Mouse (Mus musculus): ENCODE results near the gene Fxyd6.
A peak's percentile ranks its signal among the peaks of the same experiment; 100 is the strongest.

The Fxyd6 gene

GRCm38 (mm10) chr9:45411111-45411510 is 41.1 kb downstream of the Fxyd6 start:
- DNase-seq (ENCODE audit: extremely low read depth, low read depth), result no peak

- peak; percentile 39 for DNase-seq (ENCODE audit: extremely low read depth, low read depth)
Observed at GRCm38 (mm10) chr9:45411803-45412202, 41.8 kb downstream of the Fxyd6 start.

GRCm38 (mm10) chr9:45412287-45412686 is 42.3 kb downstream of the Fxyd6 start:
- DNase-seq (ENCODE audit: extremely low read depth, low read depth), result peak; percentile 70

- DNase-seq (ENCODE audit: extremely low read depth, low read depth), result no peak
Observed at GRCm38 (mm10) chr9:45412700-45413477, 42.9 kb downstream of the Fxyd6 start.

DNA sequence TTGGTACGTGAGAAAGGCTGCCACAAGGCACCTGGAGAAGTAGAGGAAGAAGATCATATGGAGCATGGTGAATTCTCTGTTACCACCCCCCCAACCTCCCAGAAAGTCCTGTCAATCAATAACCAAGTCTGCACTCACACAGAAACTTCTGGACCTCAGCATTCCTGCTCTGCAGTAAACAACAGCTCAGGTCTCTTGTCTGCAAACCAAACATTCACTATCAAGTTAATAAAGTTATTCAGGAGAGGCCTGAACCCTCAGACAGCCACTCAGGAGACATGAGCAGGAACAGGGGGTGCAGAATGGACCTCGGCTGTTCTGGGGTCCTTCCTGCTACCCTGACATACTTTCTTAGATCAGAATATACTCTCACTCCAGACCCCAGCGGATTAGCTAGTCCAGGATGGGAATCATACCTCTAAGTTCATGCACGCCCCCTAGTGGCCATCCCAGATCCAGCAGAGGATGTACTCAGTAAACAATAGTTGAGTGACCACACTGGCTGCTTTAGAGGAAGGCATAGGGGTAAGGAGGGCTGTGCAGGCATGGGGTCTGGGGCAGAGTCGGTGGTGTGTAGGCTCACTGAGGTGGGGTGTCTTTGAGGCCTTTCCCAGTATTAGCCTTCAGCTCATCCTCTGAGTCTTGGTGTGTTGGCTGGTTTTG is 43.6 kb downstream of the Fxyd6 start:
- peak; percentile 39 for DNase-seq (ENCODE audit: extremely low read depth, low read depth)

DNA sequence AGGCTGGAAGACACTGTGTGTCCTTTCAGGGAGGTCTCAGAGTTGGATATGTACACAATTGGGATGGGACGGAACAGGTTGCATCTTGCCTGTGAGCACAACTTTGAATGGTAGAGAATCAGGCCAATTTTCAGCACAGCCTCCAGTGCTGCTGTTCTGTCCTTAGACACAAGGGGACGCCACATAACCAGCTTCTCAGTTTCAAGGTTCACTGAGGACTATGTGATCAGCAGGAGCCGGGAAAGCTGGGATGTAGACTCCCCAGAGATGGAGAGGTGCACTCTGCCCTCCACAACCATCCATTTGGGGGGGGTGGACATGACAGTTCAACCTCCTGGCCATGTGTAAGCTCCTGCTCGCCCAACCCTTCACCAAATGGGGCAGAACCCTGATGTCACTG is 45.9 kb downstream of the Fxyd6 start:
- DNase-seq (ENCODE audit: extremely low read depth, low read depth), result no peak

GRCm38 (mm10) chr9:45417245-45417644 is 47.3 kb downstream of the Fxyd6 start:
- DNase-seq (ENCODE audit: extremely low read depth, low read depth), result peak; percentile 55

GRCm38 (mm10) chr9:45418252-45418651 is 48.3 kb downstream of the Fxyd6 start:
- no peak for DNase-seq (ENCODE audit: extremely low read depth, low read depth)

DNA sequence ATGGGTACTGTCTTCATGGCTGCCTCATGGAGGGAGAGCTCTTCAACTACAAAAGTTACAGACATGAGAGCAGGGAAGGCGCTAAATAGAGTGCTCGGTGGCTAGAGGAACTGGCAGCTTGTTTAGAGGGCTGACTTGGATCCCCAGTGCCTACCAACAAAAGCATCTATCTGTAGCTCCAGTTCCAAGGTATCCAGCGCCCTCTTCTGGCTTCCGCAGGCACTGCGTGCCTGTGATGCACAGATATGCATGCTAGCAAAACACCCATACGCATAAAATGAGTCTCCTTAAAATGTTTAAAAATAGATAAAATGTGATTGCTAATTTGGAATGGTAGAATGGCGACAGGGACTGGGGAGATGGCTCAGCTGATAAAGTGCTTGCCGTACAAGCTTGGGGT is 51.2 kb downstream of the Fxyd6 start:
- DNase-seq (ENCODE audit: extremely low read depth, low read depth), result peak; percentile 36

DNA sequence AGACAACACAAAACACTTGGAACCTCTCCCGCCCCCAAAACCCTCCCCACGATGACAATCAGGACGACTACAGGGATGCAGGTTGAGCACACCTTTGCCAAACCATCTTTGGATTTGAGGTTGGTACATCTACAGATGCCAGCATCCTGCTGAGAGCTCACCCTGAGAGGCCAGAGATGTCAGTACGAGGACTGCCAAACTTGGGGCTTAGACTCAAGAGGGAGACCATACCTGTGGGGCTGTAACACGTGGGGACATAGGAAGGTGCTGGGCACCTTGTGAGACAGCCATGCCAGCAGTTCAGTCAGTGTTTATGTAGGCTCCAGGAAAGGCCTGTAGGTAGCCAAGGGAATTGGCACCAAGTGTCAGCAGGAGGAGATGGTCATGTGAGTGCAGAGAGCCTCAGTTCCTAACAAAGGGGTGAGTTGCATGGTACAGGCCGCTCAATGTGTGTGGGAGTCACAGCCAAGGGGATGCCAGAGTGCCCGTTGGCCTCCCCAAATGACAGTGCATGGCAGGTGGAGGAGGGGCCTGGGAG is 52.8 kb downstream of the Fxyd6 start:
- DNase-seq (ENCODE audit: extremely low read depth, low read depth), result no peak

DNA sequence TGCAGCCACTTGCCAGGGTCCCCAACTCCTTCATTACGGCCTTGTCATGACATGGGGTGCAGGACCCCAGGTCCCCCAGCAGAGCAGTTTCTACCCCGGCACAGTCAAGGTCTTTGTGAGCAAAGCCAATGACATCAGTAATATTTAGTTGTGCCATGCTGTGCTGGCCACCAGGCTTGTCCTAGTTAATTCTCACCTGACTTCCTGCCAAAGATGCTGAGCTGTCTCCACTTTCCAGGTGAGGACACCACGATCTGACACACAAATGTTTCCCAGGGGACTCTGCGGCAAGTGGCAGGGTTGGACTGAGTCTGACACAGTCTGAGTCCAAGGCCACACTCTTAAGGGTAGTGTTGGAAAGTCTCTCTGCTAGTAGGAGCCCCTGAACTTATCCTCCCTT is 56.5 kb downstream of the Fxyd6 start, which contains the start of gene Dscaml1:
Dscaml1 (plus strand) TSS at position 173 of the 400 bp plus-strand sequence.
- DNase-seq (ENCODE audit: extremely low read depth, low read depth), result no peak

- DNase-seq (ENCODE audit: extremely low read depth, low read depth), result no peak
Observed at GRCm38 (mm10) chr9:45429392-45429791, 59.4 kb downstream of the Fxyd6 start.

DNA sequence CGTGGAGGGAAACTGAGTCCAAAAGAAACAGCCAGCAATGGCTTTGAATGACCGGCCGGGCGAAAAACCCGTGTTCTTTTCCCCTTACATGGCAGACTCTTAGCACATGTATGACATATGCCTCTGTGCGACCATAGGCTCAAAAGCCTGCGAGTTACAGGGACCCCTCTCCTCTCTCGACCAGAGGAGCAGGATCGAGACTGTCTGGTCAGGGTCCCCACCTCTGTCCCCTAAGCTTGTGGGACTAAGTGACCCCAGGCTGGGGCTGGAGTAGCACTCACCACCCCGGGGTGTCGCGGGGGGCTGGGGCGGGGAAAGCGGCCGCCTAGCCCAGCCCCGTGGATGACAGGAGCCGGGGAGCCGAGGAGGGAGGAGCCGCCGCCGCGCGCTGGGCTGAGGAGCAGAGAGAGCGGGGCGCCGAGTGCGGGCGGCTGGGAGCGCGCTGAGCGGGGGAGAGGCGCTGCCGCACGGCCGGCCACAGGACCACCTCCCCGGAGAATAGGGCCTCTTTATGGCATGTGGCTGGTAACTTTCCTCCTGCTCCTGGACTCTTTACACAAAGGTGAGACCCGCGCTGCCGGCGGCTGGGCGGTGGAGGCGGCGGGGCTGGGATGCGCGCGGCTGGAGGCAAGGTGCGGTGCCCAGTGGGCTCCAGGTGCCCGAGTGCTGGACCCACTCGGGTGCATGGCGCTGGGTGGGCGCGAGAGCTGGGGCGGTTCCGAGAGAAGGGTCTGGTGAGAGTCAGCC is 60.1 kb downstream of the Fxyd6 start:
- no peak for DNase-seq (ENCODE audit: extremely low read depth, low read depth)

GRCm38 (mm10) chr9:45430698-45430959 is 60.6 kb downstream of the Fxyd6 start:
- DNase-seq (ENCODE audit: extremely low read depth, low read depth), result no peak

- no peak for DNase-seq (ENCODE audit: extremely low read depth, low read depth)
Observed at GRCm38 (mm10) chr9:45431150-45431549, 61.2 kb downstream of the Fxyd6 start.

- DNase-seq (ENCODE audit: extremely low read depth, low read depth), result no peak
Observed at GRCm38 (mm10) chr9:45432639-45433038, 62.7 kb downstream of the Fxyd6 start.

DNA sequence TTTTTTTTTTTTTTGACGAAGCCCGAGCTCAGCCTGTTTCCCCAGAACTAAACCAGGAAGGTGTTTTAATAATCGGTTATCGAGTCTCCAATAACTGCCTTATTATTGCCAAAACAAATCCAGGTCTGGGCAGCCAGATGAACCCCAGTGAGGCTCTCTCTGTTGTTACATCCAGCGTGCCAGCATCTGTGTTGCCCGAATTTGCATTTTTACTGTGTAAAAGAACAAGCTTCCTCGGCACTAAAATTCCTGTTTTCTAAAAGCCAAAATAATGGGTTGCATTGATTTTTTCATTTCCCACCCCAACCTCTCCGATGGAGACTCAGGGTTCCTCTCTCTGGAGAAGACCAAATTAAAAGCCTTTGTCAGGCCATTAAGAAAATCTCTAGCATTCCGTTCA is 63.1 kb downstream of the Fxyd6 start:
- no peak for DNase-seq (ENCODE audit: extremely low read depth, low read depth)

GRCm38 (mm10) chr9:45434171-45434570 is 64.2 kb downstream of the Fxyd6 start:
- no peak for DNase-seq (ENCODE audit: extremely low read depth, low read depth)

DNA sequence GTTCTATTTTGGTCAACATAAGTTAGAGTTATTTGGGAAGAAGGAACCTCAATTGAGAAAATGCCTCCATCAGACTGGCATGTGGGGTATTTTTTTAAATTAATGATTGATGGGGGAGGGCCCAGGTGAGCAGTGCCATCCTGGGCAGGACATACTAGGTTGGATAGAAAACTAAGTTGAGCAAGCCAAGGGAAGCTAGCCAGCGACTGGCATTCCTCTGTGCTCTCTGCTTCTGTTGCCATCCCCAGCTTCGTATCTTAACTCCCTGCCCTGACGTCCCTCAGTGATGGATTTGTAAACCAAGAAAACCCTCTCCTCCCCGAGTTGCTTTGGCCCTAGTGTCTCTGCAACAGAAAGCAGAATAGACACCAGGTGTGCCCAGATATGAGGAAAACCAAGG is 69.0 kb downstream of the Fxyd6 start:
- no peak for DNase-seq (ENCODE audit: extremely low read depth, low read depth)

GRCm38 (mm10) chr9:45440083-45440784 is 70.2 kb downstream of the Fxyd6 start:
- DNase-seq (ENCODE audit: extremely low read depth, low read depth), result no peak

DNA sequence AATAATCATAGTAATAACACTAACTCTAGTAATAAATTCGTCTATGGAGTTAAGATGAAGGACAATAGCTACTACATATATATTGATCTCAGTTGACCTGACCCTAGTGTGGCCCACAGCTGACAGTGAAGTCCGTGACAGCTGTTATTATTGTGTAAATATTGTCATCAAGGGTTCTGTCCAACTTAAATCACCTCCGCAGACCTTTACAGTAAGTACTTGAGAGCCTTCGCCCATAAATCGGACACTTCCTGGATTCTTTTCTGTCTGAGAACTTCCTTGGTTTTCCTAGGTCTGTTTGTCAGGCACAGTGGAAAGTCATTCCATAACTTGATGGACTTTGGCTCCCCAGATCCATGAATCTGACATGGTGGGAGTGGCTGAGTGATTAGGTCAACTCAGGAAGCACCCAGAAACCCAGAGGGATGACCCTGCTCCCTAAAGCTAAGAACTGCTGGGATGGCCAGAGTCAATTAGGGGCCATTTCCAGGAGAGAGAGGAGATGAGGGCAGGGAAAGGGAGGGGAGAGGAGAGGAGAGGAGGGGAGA is 74.3 kb downstream of the Fxyd6 start:
- DNase-seq (ENCODE audit: extremely low read depth, low read depth), result no peak

Data from MEL-GATA-1-ER (cell line).